Comparison of ENCODE assay signal across 9 mouse cellular contexts in genomic region chr15:10840621-10841034, GRCm38 (mm10).
DNase-seq lines count a peak whose midpoint lies in the region; ATAC-seq lines count a peak whose summit lies in the region.
"Had no signal": no experiment of that assay in that cellular context is flagged by ENCODE, and none has a peak within 500 bp of the region (broad histone marks: within the 10 kb centered on the region; RNA-seq: fewer than 3 reads in every experiment).

No protein-coding gene starts in this region.

- DNase-seq in lung, postnatal 4 days = no peak
- peak; percentile 88 to 89 for DNase-seq in frontal cortex, adult 2 months (ENCODE audit: extremely low spot score in 1 of 2, low spot score in 1 of 2)
- peak; percentile 36 for DNase-seq in layer of hippocampus, adult 9-10 months (ENCODE audit: low spot score)
- no peak for DNase-seq in urinary bladder, postnatal 10 days (ENCODE audit: low spot score)
- no peak for DNase-seq in adrenal gland, postnatal 14 days
- no peak for DNase-seq in gastrocnemius, postnatal 10 days

- H3K9ac ChIP-seq in lung, embryonic 15.5 days = no peak overlapping the region
- no peak overlapping the region for H3K9ac ChIP-seq in stomach, embryonic 14.5 days (replicated peaks; ENCODE audit: low read depth, low read length)

- peak; percentile 69; the same call in 1 of the 2 replicates for ATAC-seq in lung, embryonic 15.5 days (ENCODE audit: borderline replicate concordance, extremely low read depth, low FRiP score, low TSS enrichment)
- 0 out of 2 replicates have a peak, but pooled peaks have one; percentile 42 for ATAC-seq in stomach, embryonic 14.5 days (ENCODE audit: insufficient number of reproducible peaks, insufficient read depth, low FRiP score, low read depth)

- no peaks in the 10 kb centered on the region for H3K9me3 ChIP-seq in lung, embryonic 15.5 days
- no peaks in the 10 kb centered on the region for H3K9me3 ChIP-seq in stomach, embryonic 14.5 days (ENCODE audit: control insufficient read depth, low read depth, low read length)
- H3K9me3 ChIP-seq: embryonic facial prominence, embryonic 10.5 days had no signal

- H3K4me3 ChIP-seq in lung, embryonic 15.5 days = no peak overlapping the region
- H3K4me3 ChIP-seq in stomach, embryonic 14.5 days (ENCODE audit: low read depth, low read length) = no peak overlapping the region
- H3K4me3 ChIP-seq: embryonic facial prominence, embryonic 10.5 days had no signal

- H3K27ac ChIP-seq in lung, embryonic 15.5 days = no peak overlapping the region
- H3K27ac ChIP-seq in stomach, embryonic 14.5 days (ENCODE audit: low read length) = no peak overlapping the region
- H3K27ac ChIP-seq: embryonic facial prominence, embryonic 10.5 days had no signal

- 0 out of 2 replicates have a peak, but pooled peaks cover 5% of the 10 kb centered on the region for H3K4me1 ChIP-seq in lung, embryonic 15.5 days
- no peaks in the 10 kb centered on the region for H3K4me1 ChIP-seq in stomach, embryonic 14.5 days (ENCODE audit: control insufficient read depth, insufficient read depth, low read length)
- H3K4me1 ChIP-seq: embryonic facial prominence, embryonic 10.5 days had no signal

- H3K27me3 ChIP-seq in lung, embryonic 15.5 days = no peaks in the 10 kb centered on the region
- no peaks in the 10 kb centered on the region for H3K27me3 ChIP-seq in stomach, embryonic 14.5 days (ENCODE audit: control insufficient read depth, insufficient read depth, low read length)

- H3K4me2 ChIP-seq in lung, embryonic 15.5 days = no peak overlapping the region
- H3K4me2 ChIP-seq in stomach, embryonic 14.5 days (replicated peaks; ENCODE audit: low read depth, low read length) = no peak overlapping the region

- no peaks in the 10 kb centered on the region for H3K36me3 ChIP-seq in lung, embryonic 15.5 days
- no peaks in the 10 kb centered on the region for H3K36me3 ChIP-seq in stomach, embryonic 14.5 days (ENCODE audit: control insufficient read depth, insufficient read depth, low read length)
- H3K36me3 ChIP-seq: embryonic facial prominence, embryonic 10.5 days had no signal

- 53% methylated on average over 4 of the region's 4 CpGs for WGBS in lung, embryonic 15.5 days
- 54% methylated on average over 4 of the region's 4 CpGs for WGBS in stomach, embryonic 14.5 days

Comparison
In these comparisons a context has a peak if more than half of its experiments do, and no peak if none do; other contexts are left out.
1. DNase-seq: peak in frontal cortex, adult 2 months (2 of 2) and layer of hippocampus, adult 9-10 months (single experiment); none in lung, postnatal 4 days (0 of 2), urinary bladder, postnatal 10 days (single experiment), adrenal gland, postnatal 14 days (single experiment) and gastrocnemius, postnatal 10 days (single experiment).